In genomic region chr16:28929686-28930291, GRCm38 (mm10) we compare ENCODE assay signal across 8 mouse cellular contexts. TPM values are rescaled to one million over a fixed set of nuclear protein-coding genes. Genes with fewer than 3 reads are reported as not detected.
DNase-seq lines count a peak whose midpoint lies in the region; ATAC-seq and TF ChIP-seq lines count a peak whose summit lies in the region.

No protein-coding gene starts in this region.

- peaks cover 10% of the 10 kb centered on the region for H3K4me1 ChIP-seq in intestine, embryonic 15.5 days (replicated peaks)
- H3K4me1 ChIP-seq in small intestine, adult 2 months (ENCODE audit: control insufficient read depth, insufficient read depth, insufficient read length, low read length) = peaks cover 16% of the 10 kb centered on the region; the same call in 1 of the 2 replicates

- under 1% methylated on average over 55 of the region's 66 CpGs for WGBS in intestine, embryonic 15.5 days
- 1% methylated on average over 66 of the region's 66 CpGs for WGBS in small intestine, adult 2 months

- no peaks in the 10 kb centered on the region for H3K36me3 ChIP-seq in intestine, embryonic 15.5 days
- 0 out of 2 replicates have a peak, but pooled peaks cover 1% of the 10 kb centered on the region for H3K36me3 ChIP-seq in small intestine, adult 2 months (ENCODE audit: control insufficient read depth, insufficient read depth, low read length)

- TF ChIP-seq POLR2A in small intestine, adult 2 months (IDR thresholded peaks at IDR 0.05; ENCODE audit: low read depth, low read length) = peak; percentile 42

- peak overlapping the region; percentile 80 for H3K4me2 ChIP-seq in intestine, embryonic 15.5 days (replicated peaks)

- no peaks in the 10 kb centered on the region for H3K9me3 ChIP-seq in intestine, embryonic 15.5 days

- H3K9ac ChIP-seq in intestine, embryonic 15.5 days = peak overlapping the region; percentile 88

- intact Hi-C loops in left cerebral cortex, postnatal 14 days (cut with DNase I) = loop anchor here (5.0 kb wide), 1 partner anchor 87 kb away; no protein-coding TSS in a partner anchor

- H3K27me3 ChIP-seq in intestine, embryonic 15.5 days (replicated peaks) = no peaks in the 10 kb centered on the region
- H3K27me3 ChIP-seq in small intestine, adult 2 months (ENCODE audit: control insufficient read depth, insufficient read depth, low read length) = no peaks in the 10 kb centered on the region

- no peak for TF ChIP-seq CTCF in small intestine, adult 2 months (IDR thresholded peaks at IDR 0.05; ENCODE audit: extremely low read depth, insufficient read length, insufficient replicate concordance, low read depth, low read length)

- H3K4me3 ChIP-seq in intestine, embryonic 15.5 days (replicated peaks) = peak overlapping the region; percentile 89
- H3K4me3 ChIP-seq in small intestine, adult 2 months (ENCODE audit: low read depth, low read length) = peak overlapping the region; percentile 99

- peak; percentile 63 for DNase-seq in adrenal gland, postnatal 25 days
- peak; percentile 78 for DNase-seq in embryo, embryonic 11 days
- peak; percentile 62 for DNase-seq in gastrocnemius, postnatal 25 days
- peak; percentile 54 to 58 for DNase-seq in left cerebral cortex, postnatal 14 days (ENCODE audit: low spot score in 2 of 2)
- peak; percentile 70 for DNase-seq in mesoderm, embryonic 11.5 days (ENCODE audit: low read depth, low spot score)
- DNase-seq in B cell, adult 2 months = no peak

- peak; percentile 81 for ATAC-seq in intestine, embryonic 15.5 days

- H3K27ac ChIP-seq in intestine, embryonic 15.5 days = peak overlapping the region; percentile 95
- H3K27ac ChIP-seq in small intestine, adult 2 months (ENCODE audit: insufficient read depth, low read depth, low read length) = peak overlapping the region; percentile 21

RNA-seq across cellular contexts. Expression of gene Mb21d2, which starts 0.3 kb away (rescaled TPM):
- total RNA-seq in adrenal gland, postnatal 25 days (2021) = 12.7 and 15.1 TPM in 2 replicates
- 1 to 10 TPM; 5.4 to 6.5 TPM for total RNA-seq in gastrocnemius, postnatal 25 days (2021)
- polyA plus RNA-seq in intestine, embryonic 15.5 days (2015; fragmentation: Nextera tagmentation; extraction: Ambion mirVana) = 9.0 and 9.1 TPM in 2 replicates
- total RNA-seq in left cerebral cortex, postnatal 14 days (2021) = 10 to 100 TPM; 44.9 to 52.3 TPM
- 6.1 and 15.9 TPM in 2 replicates for polyA plus RNA-seq in small intestine, adult 2 months (2012; rRNA removed)

Comparison
In these comparisons a context has a peak if more than half of its experiments do, and no peak if none do; other contexts are left out.
1. DNase-seq: peak in adrenal gland, postnatal 25 days (single experiment), embryo, embryonic 11 days (single experiment), gastrocnemius, postnatal 25 days (single experiment), left cerebral cortex, postnatal 14 days (2 of 2) and mesoderm, embryonic 11.5 days (single experiment); none in B cell, adult 2 months (0 of 2).